Mouse (Mus musculus) cerebellum, adult (tissue): ENCODE results near the gene Zfyve26.
"Not testable (repeated sequence)": the region's sequence is repeated elsewhere in the genome, so short reads cannot be mapped to it uniquely, and the experiment has no call there.

Experiments
- ATAC-seq: cut with Nextera tagmentation; 2 replicates; pipeline ENCODE4 v1.9.2; 2017; ENCODE audit warnings: mild to moderate bottlenecking, moderate library complexity, mixed read lengths; ENCODE audit not compliant: insufficient number of reproducible peaks, low FRiP score, low TSS enrichment

The Zfyve26 gene

GRCm38 (mm10) chr12:79272604-79273003, 23.5 kb downstream of the Zfyve26 start:
- ATAC-seq = no peak

- no peak for ATAC-seq
Observed at GRCm38 (mm10) chr12:79261035-79261434, 35.1 kb downstream of the Zfyve26 start.

GRCm38 (mm10) chr12:79260154-79260553, 36.0 kb downstream of the Zfyve26 start:
- no peak for ATAC-seq

DNA sequence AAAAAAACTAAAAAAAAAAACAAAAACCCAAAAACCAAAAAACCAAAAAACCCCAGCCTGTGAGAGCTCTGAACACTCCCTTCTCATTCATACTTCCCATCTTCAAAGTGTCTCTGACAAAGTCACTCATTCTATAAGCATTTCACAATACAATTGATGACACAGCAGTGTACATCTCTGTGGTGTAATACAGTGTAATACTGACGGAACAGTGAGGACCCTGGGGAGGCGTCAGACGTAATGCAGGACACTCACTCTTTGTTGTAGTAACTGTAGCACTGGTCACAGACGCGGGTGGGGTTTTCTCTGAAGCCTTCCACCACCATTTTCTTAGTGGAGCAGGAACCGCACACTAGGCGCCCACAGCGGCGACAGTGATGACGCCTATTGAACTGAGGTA, 41.1 kb downstream of the Zfyve26 start:
- no peak for ATAC-seq

- ATAC-seq = no peak
Observed at GRCm38 (mm10) chr12:79253294-79254053, 42.6 kb downstream of the Zfyve26 start.

DNA sequence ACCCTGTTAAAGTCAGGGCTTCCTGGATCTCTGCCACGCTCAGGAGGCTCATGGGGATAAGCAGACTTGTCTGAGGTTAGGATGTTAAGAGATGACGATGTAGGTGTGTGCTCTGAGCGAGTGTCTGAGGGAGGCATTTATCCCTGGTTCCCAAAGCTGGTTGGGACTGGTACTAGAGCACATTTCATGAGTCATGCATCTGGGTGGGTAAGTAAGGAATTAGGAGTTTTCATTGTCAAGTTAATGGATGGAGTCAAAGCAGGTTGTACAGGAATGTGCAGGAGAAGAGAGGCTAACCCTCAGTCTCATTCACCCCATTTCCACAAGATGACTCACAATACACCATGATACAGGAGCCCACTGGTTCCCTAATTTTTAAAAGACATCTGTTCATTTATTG, 48.0 kb downstream of the Zfyve26 start:
- ATAC-seq = no peak

GRCm38 (mm10) chr12:79242921-79243320, 53.2 kb downstream of the Zfyve26 start:
- ATAC-seq = no peak

GRCm38 (mm10) chr12:79241985-79242384, 54.1 kb downstream of the Zfyve26 start:
- ATAC-seq = no peak

DNA sequence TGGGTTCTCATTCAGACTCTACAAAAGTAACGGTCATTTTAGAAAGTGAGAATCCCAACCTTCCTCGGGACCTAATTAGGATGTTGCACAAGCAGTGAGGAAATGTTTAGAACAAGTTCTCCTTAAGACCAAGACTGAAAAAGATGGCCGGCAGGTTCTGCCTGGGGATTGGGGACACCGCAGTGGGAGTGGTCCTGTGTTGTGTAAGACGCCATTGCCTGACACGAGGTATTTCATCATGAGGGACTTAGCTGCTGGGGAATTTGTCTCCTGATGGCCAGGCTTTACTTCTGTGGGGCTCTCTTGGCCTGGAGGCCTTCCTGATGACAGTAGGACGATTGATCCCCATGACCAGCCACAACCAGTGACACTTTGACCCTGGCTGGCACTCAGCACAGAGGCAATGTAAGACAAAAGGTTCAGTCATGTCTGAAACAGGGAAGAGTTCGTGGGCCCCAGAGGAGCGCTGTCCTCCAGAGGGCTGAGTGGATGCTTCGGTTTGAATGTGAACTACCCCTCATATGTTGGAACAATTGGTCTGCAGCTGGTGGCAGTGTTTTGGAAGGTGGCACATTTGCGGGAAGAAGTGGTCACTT, 60.5 kb downstream of the Zfyve26 start:
- ATAC-seq = no peak

GRCm38 (mm10) chr12:79217511-79217910, 78.6 kb downstream of the Zfyve26 start:
- no peak for ATAC-seq

- no peak for ATAC-seq
Observed at GRCm38 (mm10) chr12:79211447-79211846, 84.7 kb downstream of the Zfyve26 start.

DNA sequence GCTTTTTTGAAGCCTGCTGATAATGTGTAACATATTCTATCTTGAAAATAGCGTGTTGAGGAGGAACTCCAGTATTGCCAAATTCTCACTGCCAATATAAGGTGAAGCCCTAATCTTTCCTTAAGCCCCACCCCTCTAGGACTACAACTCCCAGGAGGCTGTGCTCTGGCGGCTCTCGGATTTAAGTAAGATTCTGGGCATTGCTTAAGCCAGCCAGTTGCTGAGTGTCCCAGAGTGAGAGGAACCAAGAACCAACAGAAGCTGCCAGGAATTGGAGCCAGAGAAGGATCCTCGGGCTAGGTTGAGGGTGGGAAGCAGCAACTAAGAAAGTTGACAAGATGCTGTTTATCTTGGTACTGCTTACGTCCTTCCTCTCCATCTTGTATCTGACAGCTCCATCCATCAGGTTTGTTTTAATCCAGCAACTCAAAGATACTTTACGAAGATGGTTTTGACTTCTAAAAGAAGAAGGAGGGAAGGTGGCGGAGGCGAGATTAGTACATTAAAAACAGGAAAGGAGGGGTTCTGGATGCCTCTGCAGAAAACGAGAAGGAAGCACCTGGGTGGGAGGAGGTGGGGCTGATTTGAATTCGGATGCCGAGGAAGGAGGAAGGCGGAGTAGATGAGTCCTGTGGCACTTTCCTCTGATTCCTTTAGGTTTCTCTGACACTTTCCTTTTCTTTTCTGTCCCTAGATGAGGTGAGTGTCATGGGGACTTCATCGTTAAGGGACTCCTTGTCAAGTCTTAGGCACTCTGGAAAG, 87.2 kb downstream of the Zfyve26 start, which contains the start of gene Rdh12:
Gene Rdh12 (plus strand): TSS at position 212 of the 762 bp plus-strand sequence.
- peak; percentile 91 for ATAC-seq

DNA sequence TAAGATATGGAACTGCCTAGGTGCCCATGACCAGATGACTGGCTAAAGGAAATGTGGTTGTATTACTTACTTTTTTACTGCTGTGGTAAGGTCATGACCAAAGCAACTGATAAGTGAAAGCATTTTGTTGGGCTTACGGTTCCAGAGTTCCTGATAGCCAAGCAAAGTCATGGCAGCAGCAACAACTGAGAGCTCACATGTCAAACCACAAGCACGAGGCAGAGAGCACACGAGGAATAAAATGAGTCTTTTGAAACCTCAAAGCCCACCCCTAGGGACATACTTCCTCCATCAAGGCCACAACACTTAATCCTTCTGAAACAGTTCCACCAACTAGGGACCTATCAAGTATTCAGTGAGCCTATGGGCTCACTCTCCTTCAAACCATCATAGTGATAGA, 94.2 kb downstream of the Zfyve26 start:
- ATAC-seq = no peak

- no peak for ATAC-seq
Observed at GRCm38 (mm10) chr12:79197105-79197504, 99.0 kb downstream of the Zfyve26 start.

DNA sequence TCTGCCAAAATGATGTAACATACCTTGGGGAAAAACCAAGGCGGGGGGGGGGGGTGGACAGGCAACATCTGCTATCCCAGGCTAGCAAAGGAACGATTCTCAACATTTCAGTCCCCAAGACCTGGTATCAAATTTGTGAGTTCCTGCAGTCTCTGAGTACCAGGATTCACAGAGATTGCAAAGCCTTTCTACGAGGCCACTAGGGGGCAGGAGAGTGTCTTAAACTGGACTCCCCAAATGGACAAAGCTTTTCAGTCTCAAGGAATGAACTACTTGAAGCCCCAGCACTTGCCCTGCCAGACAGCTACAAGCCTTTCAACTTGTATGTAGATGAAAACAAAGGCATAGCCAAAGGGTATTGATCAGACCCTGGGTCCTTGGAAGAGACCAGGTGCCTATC, 102.7 kb downstream of the Zfyve26 start:
- ATAC-seq = no peak

DNA sequence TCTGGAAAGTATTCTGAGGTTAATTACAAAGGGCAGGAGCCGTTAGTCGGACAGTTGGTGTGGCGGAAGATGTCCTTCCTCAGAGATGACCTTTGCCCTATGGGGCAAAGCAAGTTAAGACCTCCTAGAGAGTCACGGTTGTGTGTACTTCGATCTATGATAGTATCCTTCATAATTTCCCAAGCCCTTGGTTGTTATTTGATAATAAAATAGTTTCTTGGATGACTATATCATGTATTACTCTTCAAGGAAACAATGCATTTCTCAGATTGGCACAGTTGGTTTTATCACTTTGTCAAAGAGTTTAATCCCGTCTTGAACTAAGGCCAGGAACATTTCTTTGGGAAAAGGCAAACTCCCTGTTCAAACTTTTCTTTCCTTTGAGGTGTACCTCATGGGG, 103.9 kb downstream of the Zfyve26 start, which contains the start of gene Rdh11:
Gene Rdh11 (minus strand): TSS at position 101 of the 400 bp plus-strand sequence.
- ATAC-seq = no peak

- ATAC-seq = peak; percentile 92
Observed at GRCm38 (mm10) chr12:79191701-79192100, 104.4 kb downstream of the Zfyve26 start.

DNA sequence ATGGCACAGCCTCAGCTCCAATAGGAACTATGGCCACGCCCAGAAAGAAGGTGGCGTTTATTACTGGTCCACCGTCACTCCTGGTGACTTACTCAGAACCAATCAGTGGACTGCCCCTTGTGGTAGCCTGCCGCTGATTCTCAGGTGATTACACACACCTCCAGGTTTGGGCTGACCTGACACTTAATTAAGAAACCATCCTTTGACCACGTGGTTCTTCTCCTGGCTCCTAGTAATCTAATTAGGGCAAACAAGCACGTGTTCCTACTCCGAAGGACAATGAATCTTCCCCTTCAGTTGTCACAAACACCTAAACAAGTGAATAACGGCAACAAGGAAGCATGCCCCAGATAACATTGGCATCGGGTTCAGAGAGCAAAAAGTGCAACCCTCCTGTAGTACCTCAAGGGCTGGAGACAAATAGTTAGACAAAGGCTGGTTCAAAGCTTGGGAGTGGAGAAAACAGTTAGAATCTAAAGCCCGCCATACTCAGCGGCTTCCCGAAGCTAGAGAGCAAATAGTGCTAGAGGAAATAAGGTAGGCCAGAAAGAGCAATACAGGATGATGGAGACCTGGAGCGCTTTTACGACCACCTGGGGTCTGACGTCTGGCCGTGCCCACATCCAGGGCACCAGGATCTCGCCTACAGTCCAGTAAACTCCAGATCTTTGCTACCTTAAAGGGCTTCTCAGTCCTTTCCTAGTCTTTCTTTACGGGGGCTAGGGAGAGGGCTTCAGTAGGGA, 105.0 kb downstream of the Zfyve26 start:
- peak; percentile 88 for ATAC-seq

DNA sequence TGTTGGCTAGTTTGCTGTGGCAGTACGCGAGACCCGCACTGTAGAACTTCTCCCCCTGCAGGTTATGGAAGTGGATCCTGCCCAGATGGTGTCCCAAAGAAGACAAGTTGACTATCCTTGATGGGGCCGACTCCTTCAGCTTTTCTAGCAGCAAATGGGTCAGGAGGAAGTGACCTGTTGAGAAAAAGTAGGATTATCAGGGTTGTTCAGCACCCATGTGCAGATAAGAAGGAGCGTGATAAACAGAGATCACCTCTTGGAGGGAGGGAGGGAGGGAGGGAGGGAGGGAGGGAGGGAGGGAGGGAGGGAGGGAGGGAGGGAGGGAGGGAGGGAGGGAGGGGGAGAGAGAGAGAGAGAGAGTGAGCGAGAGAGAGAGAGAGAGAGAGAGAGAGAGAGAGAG, 110.9 kb downstream of the Zfyve26 start:
- not testable (repeated sequence) for ATAC-seq
